Mouse (Mus musculus): ENCODE measurements around the gene Atg16l1. TPM values are rescaled to one million over a fixed set of nuclear protein-coding genes. Genes with fewer than 3 reads are reported as not detected.

Gene Atg16l1
- polyA plus RNA-seq, 1 experiment from 2014 or later = 64.3 TPM

- 87% methylated on average over 5 of the region's 5 CpGs for WGBS
- Histone ChIP-seq H3K9ac (no peak overlapping the region), H3K27ac (no peak overlapping the region), H3K9me3 (no peaks in the 10 kb centered on the region), H3K4me2 (no peak overlapping the region), H3K4me1 (replicated peaks) (no peaks in the 10 kb centered on the region), H3K27me3 (no peaks in the 10 kb centered on the region), H3K4me3 (no peak overlapping the region), H3K36me3 (no peaks in the 10 kb centered on the region)
- no peak for ATAC-seq (ENCODE audit: low FRiP score)
Observed at GRCm38 (mm10) chr1:87733212-87733611, 22.5 kb upstream of the Atg16l1 start.

- no peak for ATAC-seq (ENCODE audit: low FRiP score)
Observed at GRCm38 (mm10) chr1:87734153-87734552, 21.5 kb upstream of the Atg16l1 start.

GRCm38 (mm10) chr1:87740584-87741290 is 14.9 kb upstream of the Atg16l1 start:
- Histone ChIP-seq H3K27ac (no peak overlapping the region), H3K4me2 (no peak overlapping the region), H3K36me3 (no peaks in the 10 kb centered on the region), H3K4me1 (replicated peaks) (no peaks in the 10 kb centered on the region), H3K27me3 (no peaks in the 10 kb centered on the region), H3K9me3 (no peaks in the 10 kb centered on the region), H3K4me3 (no peak overlapping the region), H3K9ac (no peak overlapping the region)
- 80% methylated on average over 6 of the region's 6 CpGs for WGBS
- ATAC-seq (ENCODE audit: low FRiP score) = no peak

More at GRCm38 (mm10) chr1:87734153-87734552, 21.5 kb upstream of the Atg16l1 start:
- H3K9ac ChIP-seq = no peak overlapping the region
- 90% methylated on average over 3 of the region's 3 CpGs for WGBS
- H3K36me3 ChIP-seq = no peaks in the 10 kb centered on the region
- no peaks in the 10 kb centered on the region for H3K4me1 ChIP-seq (replicated peaks)
- no peak overlapping the region for H3K4me3 ChIP-seq
- H3K27me3 ChIP-seq = no peaks in the 10 kb centered on the region
- H3K27ac ChIP-seq = no peak overlapping the region
- H3K4me2 ChIP-seq = no peak overlapping the region
- no peaks in the 10 kb centered on the region for H3K9me3 ChIP-seq

- Histone ChIP-seq H3K4me2 (no peak overlapping the region), H3K36me3 (no peaks in the 10 kb centered on the region), H3K27me3 (peaks cover 25% of the 10 kb centered on the region)
Observed at GRCm38 (mm10) chr1:87749360-87749973, 6.2 kb upstream of the Atg16l1 start.

GRCm38 (mm10) chr1:87763821-87764220 is 8.2 kb downstream of the Atg16l1 start:
- Histone ChIP-seq H3K4me1 (replicated peaks) (no peaks in the 10 kb centered on the region), H3K36me3 (peaks cover 93% of the 10 kb centered on the region), H3K9ac (no peak overlapping the region), H3K27ac (no peak overlapping the region), H3K4me2 (no peak overlapping the region), H3K4me3 (no peak overlapping the region), H3K9me3 (no peaks in the 10 kb centered on the region), H3K27me3 (no peaks in the 10 kb centered on the region)
- ATAC-seq (ENCODE audit: low FRiP score) = no peak
- 97% methylated on average over 3 of the region's 3 CpGs for WGBS

More at GRCm38 (mm10) chr1:87749360-87749973, 6.2 kb upstream of the Atg16l1 start:
- H3K4me1 ChIP-seq (replicated peaks) = no peaks in the 10 kb centered on the region
- H3K9me3 ChIP-seq = no peaks in the 10 kb centered on the region
- no peak overlapping the region for H3K27ac ChIP-seq
- ATAC-seq (ENCODE audit: low FRiP score) = no peak
- no peak overlapping the region for H3K4me3 ChIP-seq
- H3K9ac ChIP-seq = no peak overlapping the region

GRCm38 (mm10) chr1:87765741-87766140 is 10.1 kb downstream of the Atg16l1 start:
- no peak overlapping the region for H3K27ac ChIP-seq
- H3K36me3 ChIP-seq = peaks cover 92% of the 10 kb centered on the region
- no peak overlapping the region for H3K4me3 ChIP-seq
- H3K4me1 ChIP-seq (replicated peaks) = no peaks in the 10 kb centered on the region
- no peak for ATAC-seq (ENCODE audit: low FRiP score)
- H3K9me3 ChIP-seq = no peaks in the 10 kb centered on the region
- WGBS = 92% methylated on average over 2 of the region's 2 CpGs
- H3K9ac ChIP-seq = no peak overlapping the region
- H3K27me3 ChIP-seq = no peaks in the 10 kb centered on the region
- no peak overlapping the region for H3K4me2 ChIP-seq

GRCm38 (mm10) chr1:87766233-87766632 is 10.6 kb downstream of the Atg16l1 start:
- peaks cover 93% of the 10 kb centered on the region for H3K36me3 ChIP-seq
- H3K4me3 ChIP-seq = no peak overlapping the region
- ATAC-seq (ENCODE audit: low FRiP score) = no peak
- 96% methylated on average over 3 of the region's 3 CpGs for whole genome bisulfite sequencing
- H3K9me3 ChIP-seq = no peaks in the 10 kb centered on the region
- no peak overlapping the region for H3K9ac ChIP-seq
- no peaks in the 10 kb centered on the region for H3K27me3 ChIP-seq
- H3K4me2 ChIP-seq = no peak overlapping the region
- H3K27ac ChIP-seq = no peak overlapping the region
- H3K4me1 ChIP-seq (replicated peaks) = no peaks in the 10 kb centered on the region

DNA sequence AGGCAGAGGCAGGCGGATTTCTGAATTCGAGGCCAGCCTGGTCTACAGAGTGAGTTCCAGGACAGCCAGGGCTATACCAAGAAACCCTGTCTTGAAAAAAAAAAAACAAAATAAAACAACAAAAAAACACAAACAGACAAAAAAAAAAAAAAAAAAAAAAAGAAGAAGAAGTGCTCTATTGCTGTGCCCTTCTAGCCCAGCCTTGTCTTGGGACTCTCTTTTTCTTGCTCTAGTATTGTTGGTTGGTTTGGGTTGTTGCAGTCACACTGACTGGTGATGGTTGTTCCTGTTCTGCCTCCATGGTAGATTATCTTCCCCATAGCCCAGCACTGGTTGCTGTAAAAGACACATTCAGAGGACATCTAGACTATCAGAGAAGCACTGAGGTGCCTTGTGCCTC is 13.6 kb downstream of the Atg16l1 start:
- Histone ChIP-seq H3K36me3 (peaks cover 91% of the 10 kb centered on the region), H3K27ac (no peak overlapping the region), H3K4me3 (no peak overlapping the region), H3K9me3 (no peaks in the 10 kb centered on the region), H3K9ac (no peak overlapping the region), H3K4me1 (replicated peaks) (no peaks in the 10 kb centered on the region), H3K27me3 (no peaks in the 10 kb centered on the region), H3K4me2 (no peak overlapping the region)
- ATAC-seq (ENCODE audit: low FRiP score) = no peak
- 90% methylated on average over 2 of the region's 2 CpGs for WGBS

GRCm38 (mm10) chr1:87770486-87770885 is 14.8 kb downstream of the Atg16l1 start:
- no peak overlapping the region for H3K9ac ChIP-seq
- no peaks in the 10 kb centered on the region for H3K27me3 ChIP-seq
- no peak overlapping the region for H3K4me2 ChIP-seq
- 97% methylated on average over 3 of the region's 3 CpGs for WGBS
- no peak overlapping the region for H3K27ac ChIP-seq
- no peak for ATAC-seq (ENCODE audit: low FRiP score)
- no peak overlapping the region for H3K4me3 ChIP-seq
- H3K9me3 ChIP-seq = no peaks in the 10 kb centered on the region
- H3K36me3 ChIP-seq = peaks cover 91% of the 10 kb centered on the region
- no peaks in the 10 kb centered on the region for H3K4me1 ChIP-seq (replicated peaks)

GRCm38 (mm10) chr1:87771724-87772123 is 16.1 kb downstream of the Atg16l1 start:
- no peak overlapping the region for H3K9ac ChIP-seq
- no peak for ATAC-seq (ENCODE audit: low FRiP score)
- no peak overlapping the region for H3K4me2 ChIP-seq
- H3K27me3 ChIP-seq = no peaks in the 10 kb centered on the region
- peaks cover 91% of the 10 kb centered on the region for H3K36me3 ChIP-seq
- H3K9me3 ChIP-seq = no peaks in the 10 kb centered on the region
- over 99% methylated on average over 3 of the region's 3 CpGs for WGBS
- H3K4me1 ChIP-seq (replicated peaks) = no peaks in the 10 kb centered on the region
- no peak overlapping the region for H3K4me3 ChIP-seq
- H3K27ac ChIP-seq = no peak overlapping the region

GRCm38 (mm10) chr1:87773336-87773735 is 17.7 kb downstream of the Atg16l1 start:
- no peak for ATAC-seq (ENCODE audit: low FRiP score)
- Histone ChIP-seq H3K4me3 (no peak overlapping the region), H3K9ac (no peak overlapping the region), H3K4me1 (replicated peaks) (no peaks in the 10 kb centered on the region), H3K4me2 (no peak overlapping the region), H3K27me3 (no peaks in the 10 kb centered on the region), H3K36me3 (peaks cover 90% of the 10 kb centered on the region), H3K9me3 (no peaks in the 10 kb centered on the region), H3K27ac (no peak overlapping the region)
- 90% methylated on average over 2 of the region's 2 CpGs for whole genome bisulfite sequencing

DNA sequence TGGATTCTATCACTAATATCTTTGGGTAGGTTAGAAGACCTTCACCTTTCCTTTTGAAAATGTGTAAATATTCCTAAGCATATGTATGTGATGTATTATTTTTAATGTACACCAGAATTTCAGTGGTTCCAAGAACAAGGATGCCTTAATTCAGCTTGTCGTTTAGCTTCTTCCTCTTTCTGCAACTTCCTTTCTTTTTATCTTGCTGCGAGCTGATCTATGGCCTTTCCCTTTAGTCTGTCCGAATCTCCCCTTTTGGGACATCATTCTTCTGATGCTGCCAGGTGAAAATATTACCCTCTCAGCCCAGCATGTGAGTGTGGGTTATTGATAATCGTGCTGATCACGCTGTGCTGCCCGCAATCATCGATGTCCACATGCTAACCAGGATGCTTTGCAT is 19.2 kb downstream of the Atg16l1 start:
- no peaks in the 10 kb centered on the region for H3K4me1 ChIP-seq (replicated peaks)
- H3K4me3 ChIP-seq = no peak overlapping the region
- H3K9me3 ChIP-seq = no peaks in the 10 kb centered on the region
- 96% methylated on average over 7 of the region's 7 CpGs for WGBS
- no peak overlapping the region for H3K4me2 ChIP-seq
- no peaks in the 10 kb centered on the region for H3K27me3 ChIP-seq
- no peak overlapping the region for H3K9ac ChIP-seq
- no peak for ATAC-seq (ENCODE audit: low FRiP score)
- no peak overlapping the region for H3K27ac ChIP-seq
- peaks cover 96% of the 10 kb centered on the region for H3K36me3 ChIP-seq

DNA sequence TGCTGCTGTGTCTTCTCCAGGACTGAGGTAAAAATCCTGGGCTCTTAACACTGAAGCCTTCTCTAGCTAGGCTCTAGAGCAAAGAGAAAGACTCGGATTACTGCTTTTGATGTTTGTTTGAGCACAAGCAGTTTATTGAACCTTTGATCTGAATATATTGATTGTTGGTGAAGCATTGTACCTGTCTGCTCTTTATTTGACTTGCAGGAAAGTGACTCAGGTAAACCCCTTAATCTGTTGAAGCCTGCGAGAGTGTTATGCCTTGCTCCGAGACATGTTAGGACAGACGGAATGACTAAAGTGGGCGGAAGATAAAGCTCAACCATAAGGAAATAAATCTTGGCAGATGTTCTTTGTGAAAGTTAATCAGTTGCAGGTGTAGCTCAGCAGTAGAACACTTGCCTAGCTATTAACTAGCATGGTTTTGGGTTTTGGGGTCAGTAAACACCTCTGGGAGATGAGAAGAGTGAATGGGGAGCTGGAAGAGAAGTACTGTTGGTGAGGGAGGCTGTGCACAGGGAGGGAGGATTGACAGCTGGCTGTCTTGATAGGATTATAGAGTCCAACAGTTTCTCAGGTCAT is 23.6 kb downstream of the Atg16l1 start:
- Histone ChIP-seq H3K27ac (no peak overlapping the region), H3K36me3 (peaks cover 96% of the 10 kb centered on the region), H3K9ac (no peak overlapping the region), H3K27me3 (no peaks in the 10 kb centered on the region), H3K9me3 (no peaks in the 10 kb centered on the region), H3K4me2 (no peak overlapping the region), H3K4me3 (no peak overlapping the region), H3K4me1 (replicated peaks) (no peaks in the 10 kb centered on the region)
- 96% methylated on average over 5 of the region's 5 CpGs for WGBS
- no peak for ATAC-seq (ENCODE audit: low FRiP score)
